Mouse (Mus musculus): ENCODE data around the gene Vwf. TPM values are rescaled to one million over a fixed set of nuclear protein-coding genes. Genes with fewer than 3 reads are reported as not detected.

Gene Vwf
- polyA plus RNA-seq, 1 experiment from 2014 or later: 15.9 TPM

GRCm38 (mm10) chr6:125603234-125603633 is 56.7 kb downstream of the Vwf start:
- no peaks in the 10 kb centered on the region for H3K79me2 ChIP-seq (ENCODE audit: inconsistent target)
- H3K27ac ChIP-seq: peak overlapping the region; percentile 22; the same call in 1 of the 2 replicates
- H3K36me3 ChIP-seq (ENCODE audit: inconsistent target): no peaks in the 10 kb centered on the region
- H3K4me3 ChIP-seq (ENCODE audit: inconsistent target): peak overlapping the region; percentile 1; the same call in 1 of the 2 replicates
- WGBS (ENCODE audit: missing documents): 4% methylated on average over 18 of the region's 18 CpGs

- H3K79me2 ChIP-seq (ENCODE audit: inconsistent target): no peaks in the 10 kb centered on the region
- 13% methylated on average over 25 of the region's 26 CpGs for WGBS (ENCODE audit: missing documents)
- peak overlapping the region; percentile 1; the same call in 1 of the 2 replicates for H3K4me3 ChIP-seq (ENCODE audit: inconsistent target)
- no peaks in the 10 kb centered on the region for H3K36me3 ChIP-seq (ENCODE audit: inconsistent target)
- H3K27ac ChIP-seq: peak overlapping the region; percentile 22; the same call in 1 of the 2 replicates
Observed at GRCm38 (mm10) chr6:125603678-125604462, 57.3 kb downstream of the Vwf start.

DNA sequence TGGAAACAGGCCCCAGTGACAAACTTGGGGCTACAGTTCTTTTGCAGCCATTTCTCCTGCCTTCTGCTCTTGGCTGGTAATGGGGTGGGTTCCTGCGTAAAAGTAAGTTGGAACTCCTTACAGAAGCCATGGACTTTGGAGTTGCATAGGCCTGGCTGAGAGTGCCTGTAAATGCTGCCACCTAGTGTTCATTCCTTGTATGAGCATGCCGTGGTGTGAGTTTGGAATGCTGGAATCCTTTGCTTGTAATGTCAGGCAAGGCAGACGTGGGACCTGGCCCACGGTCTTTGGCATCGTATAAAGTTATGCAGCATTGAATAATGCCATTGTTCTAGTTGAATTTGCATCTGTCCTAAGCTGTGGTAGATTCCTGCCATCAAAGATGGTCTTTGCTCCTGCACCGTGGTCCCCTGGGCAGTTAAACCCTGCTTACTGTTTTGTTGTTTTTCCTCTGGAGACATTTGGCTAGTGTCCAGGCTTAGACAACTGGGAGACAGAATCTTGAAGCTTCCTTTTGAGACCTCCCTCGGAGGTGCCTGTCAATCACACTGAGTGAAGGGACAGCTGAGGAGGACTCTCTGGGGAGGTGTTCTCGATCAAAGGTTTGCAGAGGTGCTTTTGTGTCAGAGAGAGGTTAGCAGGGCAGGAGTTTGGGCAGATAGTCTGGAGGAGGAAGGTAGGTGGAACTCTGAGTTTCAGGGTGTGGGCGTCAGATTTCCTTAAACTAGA is 58.1 kb downstream of the Vwf start:
- 36% methylated on average over 9 of the region's 9 CpGs for WGBS (ENCODE audit: missing documents)
- Histone ChIP-seq H3K36me3 (ENCODE audit: inconsistent target) (no peaks in the 10 kb centered on the region), H3K27ac (0 out of 2 replicates have a peak overlapping the region, but pooled peaks have one; percentile 22), H3K79me2 (ENCODE audit: inconsistent target) (no peaks in the 10 kb centered on the region), H3K4me3 (ENCODE audit: inconsistent target) (no peak overlapping the region)

GRCm38 (mm10) chr6:125609025-125609424 is 62.5 kb downstream of the Vwf start:
- Histone ChIP-seq H3K27ac (no peak overlapping the region), H3K4me3 (ENCODE audit: inconsistent target) (no peak overlapping the region), H3K36me3 (ENCODE audit: inconsistent target) (no peaks in the 10 kb centered on the region; the same call in 1 of the 2 replicates), H3K79me2 (ENCODE audit: inconsistent target) (no peaks in the 10 kb centered on the region)
- WGBS (ENCODE audit: missing documents): 92% methylated on average over 6 of the region's 6 CpGs

DNA sequence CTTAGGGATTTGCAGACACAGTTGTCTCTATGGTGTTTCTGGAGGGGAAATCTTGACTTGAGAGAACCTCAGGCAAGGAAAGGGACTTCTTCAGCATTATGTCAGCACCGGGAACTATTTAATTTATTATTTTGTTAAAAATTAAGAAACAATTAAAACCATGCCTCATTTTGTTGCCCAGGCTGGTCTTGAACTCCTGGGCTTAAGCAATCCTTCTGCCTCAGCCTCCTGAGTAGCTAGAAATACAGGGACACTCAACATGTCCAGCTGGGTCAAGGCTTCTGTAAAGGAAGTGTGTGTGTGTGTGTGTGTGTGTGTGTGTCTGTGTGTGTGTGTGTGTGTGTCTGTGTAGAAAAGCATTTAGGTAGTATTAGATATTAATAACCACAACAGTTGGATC is 71.3 kb downstream of the Vwf start:
- WGBS (ENCODE audit: missing documents): 89% methylated on average over 1 of the region's 1 CpGs
- no peak overlapping the region for H3K27ac ChIP-seq
- H3K79me2 ChIP-seq (ENCODE audit: inconsistent target): no peaks in the 10 kb centered on the region
- peaks cover 4% of the 10 kb centered on the region; the same call in 1 of the 2 replicates for H3K36me3 ChIP-seq (ENCODE audit: inconsistent target)
- no peak overlapping the region for H3K4me3 ChIP-seq (ENCODE audit: inconsistent target)

- Histone ChIP-seq H3K36me3 (ENCODE audit: inconsistent target) (peaks cover 4% of the 10 kb centered on the region; the same call in 1 of the 2 replicates), H3K4me3 (ENCODE audit: inconsistent target) (no peak overlapping the region), H3K27ac (no peak overlapping the region), H3K79me2 (ENCODE audit: inconsistent target) (no peaks in the 10 kb centered on the region)
- 86% methylated on average over 6 of the region's 6 CpGs for WGBS (ENCODE audit: missing documents)
Observed at GRCm38 (mm10) chr6:125620764-125621163, 74.2 kb downstream of the Vwf start.

GRCm38 (mm10) chr6:125622434-125622833 is 75.9 kb downstream of the Vwf start:
- WGBS (ENCODE audit: missing documents): 59% methylated on average over 2 of the region's 2 CpGs
- H3K4me3 ChIP-seq (ENCODE audit: inconsistent target): no peak overlapping the region
- H3K79me2 ChIP-seq (ENCODE audit: inconsistent target): no peaks in the 10 kb centered on the region
- H3K36me3 ChIP-seq (ENCODE audit: inconsistent target): no peaks in the 10 kb centered on the region
- H3K27ac ChIP-seq: no peak overlapping the region

DNA sequence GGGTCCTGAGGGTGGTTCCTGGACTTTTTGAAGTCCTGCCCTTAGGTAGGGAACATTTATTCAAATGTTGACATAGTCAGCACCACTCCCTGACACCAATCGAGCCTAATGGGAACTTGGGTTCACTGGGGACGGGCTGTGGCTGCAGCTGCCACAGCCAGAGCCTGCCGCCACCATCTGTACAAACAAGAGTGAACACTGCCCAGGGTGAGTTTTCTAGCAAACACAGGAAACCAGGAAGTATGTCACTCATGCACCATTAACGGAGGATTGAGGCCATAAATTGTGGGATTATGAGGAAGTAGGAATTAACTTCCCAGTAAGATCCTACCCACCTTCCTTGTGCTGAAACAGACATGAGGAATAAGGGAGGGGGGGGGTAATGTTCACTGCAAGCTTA is 93.9 kb downstream of the Vwf start:
- no peak overlapping the region for H3K4me3 ChIP-seq (ENCODE audit: inconsistent target)
- H3K27ac ChIP-seq: no peak overlapping the region
- 25% methylated on average over 4 of the region's 4 CpGs for WGBS (ENCODE audit: missing documents)
- H3K79me2 ChIP-seq (ENCODE audit: inconsistent target): no peaks in the 10 kb centered on the region
- H3K36me3 ChIP-seq (ENCODE audit: inconsistent target): no peaks in the 10 kb centered on the region

GRCm38 (mm10) chr6:125641146-125641545 is 94.6 kb downstream of the Vwf start:
- no peak overlapping the region for H3K27ac ChIP-seq
- no peaks in the 10 kb centered on the region for H3K79me2 ChIP-seq (ENCODE audit: inconsistent target)
- no peak overlapping the region for H3K4me3 ChIP-seq (ENCODE audit: inconsistent target)
- no peaks in the 10 kb centered on the region for H3K36me3 ChIP-seq (ENCODE audit: inconsistent target)
- 93% methylated on average over 8 of the region's 8 CpGs for WGBS (ENCODE audit: missing documents)

GRCm38 (mm10) chr6:125648964-125649363 is 102.4 kb downstream of the Vwf start:
- WGBS (ENCODE audit: missing documents): 65% methylated on average over 12 of the region's 12 CpGs
- Histone ChIP-seq H3K27ac (no peak overlapping the region), H3K4me3 (ENCODE audit: inconsistent target) (no peak overlapping the region), H3K79me2 (ENCODE audit: inconsistent target) (no peaks in the 10 kb centered on the region), H3K36me3 (ENCODE audit: inconsistent target) (no peaks in the 10 kb centered on the region)

DNA sequence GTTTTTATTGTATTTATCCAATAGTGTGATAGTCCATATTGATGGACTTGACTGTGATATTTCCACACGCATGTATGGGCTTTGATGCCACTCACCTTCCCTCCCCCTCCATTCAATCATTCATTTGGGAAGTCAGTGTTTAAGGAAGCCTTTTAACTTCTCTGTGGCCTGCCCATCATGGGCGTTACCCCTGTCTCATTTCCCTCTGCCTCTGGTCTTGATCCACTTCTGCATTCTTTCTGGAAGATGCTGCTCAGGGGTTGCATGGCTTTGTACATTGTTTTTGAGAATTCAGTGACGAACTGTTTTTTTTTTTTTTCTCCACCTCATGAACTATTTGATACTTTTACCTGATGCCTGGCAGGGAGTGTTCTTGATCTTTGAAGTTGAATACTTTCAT is 104.8 kb downstream of the Vwf start:
- Histone ChIP-seq H3K79me2 (ENCODE audit: inconsistent target) (no peaks in the 10 kb centered on the region), H3K36me3 (ENCODE audit: inconsistent target) (no peaks in the 10 kb centered on the region), H3K27ac (no peak overlapping the region), H3K4me3 (ENCODE audit: inconsistent target) (no peak overlapping the region)
- 61% methylated on average over 3 of the region's 3 CpGs for WGBS (ENCODE audit: missing documents)

GRCm38 (mm10) chr6:125653416-125653815 is 106.8 kb downstream of the Vwf start:
- H3K4me3 ChIP-seq (ENCODE audit: inconsistent target): no peak overlapping the region
- no peaks in the 10 kb centered on the region for H3K79me2 ChIP-seq (ENCODE audit: inconsistent target)
- WGBS (ENCODE audit: missing documents): 100% methylated on average over 1 of the region's 1 CpGs
- no peak overlapping the region for H3K27ac ChIP-seq
- no peaks in the 10 kb centered on the region for H3K36me3 ChIP-seq (ENCODE audit: inconsistent target)

DNA sequence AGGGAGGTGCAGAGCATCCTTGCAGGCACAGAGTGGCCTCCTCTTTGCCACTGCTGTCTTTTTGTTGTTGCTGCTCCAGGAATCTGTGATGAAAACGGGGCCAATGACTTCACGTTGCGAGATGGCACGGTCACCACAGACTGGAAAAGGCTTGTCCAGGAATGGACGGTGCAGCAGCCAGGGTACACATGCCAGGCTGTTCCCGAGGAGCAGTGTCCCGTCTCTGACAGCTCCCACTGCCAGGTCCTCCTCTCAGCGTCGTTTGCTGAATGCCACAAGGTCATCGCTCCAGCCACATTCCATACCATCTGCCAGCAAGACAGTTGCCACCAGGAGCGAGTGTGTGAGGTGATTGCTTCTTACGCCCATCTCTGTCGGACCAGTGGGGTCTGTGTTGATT is 110.3 kb downstream of the Vwf start:
- Histone ChIP-seq H3K4me3 (ENCODE audit: inconsistent target) (no peak overlapping the region), H3K79me2 (ENCODE audit: inconsistent target) (no peaks in the 10 kb centered on the region), H3K27ac (no peak overlapping the region), H3K36me3 (ENCODE audit: inconsistent target) (no peaks in the 10 kb centered on the region)
- WGBS (ENCODE audit: missing documents): 95% methylated on average over 13 of the region's 13 CpGs

DNA sequence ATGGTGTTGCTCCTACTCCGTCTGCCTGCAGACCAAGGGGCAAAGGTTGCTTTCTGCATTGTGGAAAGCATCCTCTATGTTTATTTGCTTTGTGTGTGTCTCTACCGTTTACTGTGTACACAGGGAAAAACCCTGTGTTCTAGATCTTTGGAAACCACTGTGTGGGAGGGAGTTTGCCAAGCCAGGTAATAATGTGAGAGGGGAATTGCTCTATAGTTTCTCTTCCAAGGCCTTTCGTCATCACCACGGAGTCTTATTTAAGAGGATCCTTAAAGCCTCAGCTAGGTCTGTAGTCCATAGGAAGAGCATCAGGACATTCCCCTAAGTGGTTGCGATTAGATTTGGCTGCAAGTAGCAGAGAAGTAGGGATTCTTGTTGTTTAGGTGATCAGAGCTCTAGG is 111.4 kb downstream of the Vwf start:
- no peak overlapping the region for H3K27ac ChIP-seq
- no peaks in the 10 kb centered on the region for H3K36me3 ChIP-seq (ENCODE audit: inconsistent target)
- 92% methylated on average over 5 of the region's 5 CpGs for WGBS (ENCODE audit: missing documents)
- H3K79me2 ChIP-seq (ENCODE audit: inconsistent target): no peaks in the 10 kb centered on the region
- no peak overlapping the region for H3K4me3 ChIP-seq (ENCODE audit: inconsistent target)

Data from macrophage (primary cell).